ENCODE assay signal across 8 mouse cellular contexts in the genomic region with DNA sequence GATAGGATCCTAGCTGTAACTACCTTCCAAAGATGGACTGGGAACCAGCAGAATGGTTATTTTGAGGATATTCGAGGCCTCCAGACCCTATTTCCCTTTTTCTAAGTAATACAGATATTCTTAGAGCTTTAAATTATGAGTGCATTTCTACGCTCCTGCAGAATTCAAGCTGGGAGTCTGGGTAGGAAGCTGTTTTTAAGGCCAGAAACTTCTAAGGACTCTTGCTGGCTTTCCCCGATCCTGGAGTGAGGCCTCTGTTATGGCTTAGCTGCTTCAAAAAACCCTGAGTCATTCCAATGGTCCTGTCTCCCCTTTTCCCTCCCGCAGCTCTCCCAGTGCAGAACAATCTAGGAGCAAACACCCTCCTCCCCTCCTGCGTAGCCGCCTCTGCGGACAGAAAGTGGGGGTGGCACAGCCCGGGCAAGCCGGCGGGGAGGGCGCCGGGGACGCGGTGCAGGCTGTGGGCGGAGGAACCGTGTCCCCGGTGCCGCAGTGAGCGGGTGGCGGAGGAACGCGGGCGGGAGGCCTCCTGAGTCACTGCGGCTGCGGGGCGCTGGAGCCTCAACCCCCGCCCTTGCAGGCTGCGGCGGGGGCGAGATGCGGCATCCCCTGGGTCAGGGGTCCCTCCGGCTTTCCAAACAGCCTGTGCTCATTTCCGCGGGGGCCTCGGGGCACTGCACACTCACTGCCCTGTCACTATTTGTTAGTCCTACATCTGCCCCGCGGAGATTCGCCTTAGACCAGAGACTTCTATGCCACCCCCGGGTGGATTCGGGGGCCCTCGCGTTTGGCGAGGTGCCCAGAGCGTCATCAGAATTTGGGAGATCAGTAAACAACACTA. TPM values are rescaled to one million over a fixed set of nuclear protein-coding genes. Genes with fewer than 3 reads are reported as not detected.
DNase-seq lines count a peak whose midpoint lies in the region; ATAC-seq and TF ChIP-seq lines count a peak whose summit lies in the region.

No protein-coding gene starts in this region.

- peak; percentile 51 for ATAC-seq in Patski
- peak; percentile 82 for ATAC-seq in hindbrain, embryonic 12.5 days (ENCODE audit: low FRiP score)
- no peak for ATAC-seq in erythroid progenitor cell, adult 5-6 weeks (replicated peaks; ENCODE audit: low FRiP score, poor library complexity, severe bottlenecking)

- 2% methylated on average over 41 of the region's 44 CpGs for WGBS in hindbrain, embryonic 12.5 days

- H3K4me2 ChIP-seq in hindbrain, embryonic 12.5 days (replicated peaks), result peak overlapping the region; percentile 91

- CTCF ChIA-PET in Patski (lab: Charles Lee), result no interaction called here

- no peaks in the 10 kb centered on the region for H3K9me3 ChIP-seq in hindbrain, embryonic 12.5 days (replicated peaks)

- H3K27ac ChIP-seq in hindbrain, embryonic 12.5 days, result peak overlapping the region; percentile 76

- peak overlapping the region; percentile 76 for H3K9ac ChIP-seq in hindbrain, embryonic 12.5 days

- no peaks in the 10 kb centered on the region for H3K36me3 ChIP-seq in hindbrain, embryonic 12.5 days

- peaks cover 17% of the 10 kb centered on the region; the same call in 1 of the 2 replicates for H3K4me1 ChIP-seq in hindbrain, embryonic 12.5 days

- DNase-seq in Patski (ENCODE audit: low read depth, low spot score), result no peak
- DNase-seq in cerebellum, postnatal 10 days, result peak; percentile 75 to 76
- DNase-seq in frontal cortex, postnatal 25 days (ENCODE audit: low spot score in 2 of 2), result peak; percentile 59 to 71
- peak; percentile 85 to 86 for DNase-seq in layer of hippocampus, postnatal 36 days
- DNase-seq in lung, postnatal 10 days, result peak; percentile 82
- peak; percentile 93 for DNase-seq in right cerebral cortex, adult 18-20 months

- in situ Hi-C loops in Patski (cut with MboI; ENCODE audit: low pct_unique_long_range_greater_than_20kb), result no loop called here

- peaks cover 26% of the 10 kb centered on the region for H3K27me3 ChIP-seq in Patski
- H3K27me3 ChIP-seq in hindbrain, embryonic 12.5 days, result no peaks in the 10 kb centered on the region

- POLR2A ChIA-PET in Patski (lab: Charles Lee), result no interaction called here

- peak overlapping the region; percentile 54 for H3K4me3 ChIP-seq in hindbrain, embryonic 12.5 days

- TF ChIP-seq CTCF in Patski (IDR thresholded peaks at IDR 0.05), result no peak

RNA-seq across cellular contexts. Expression of a gene that starts 34.7 kb away (rescaled TPM):
- not detected for polyA plus RNA-seq in Patski (2021)
- 56.9 and 69.7 TPM in 2 replicates for polyA plus RNA-seq in hindbrain, embryonic 12.5 days (2016; fragmentation: Nextera tagmentation; extraction: Ambion mirVana)
- total RNA-seq in layer of hippocampus, postnatal 36 days (2021), result 1,000 to 10,000 TPM; 1,936 to 2,126 TPM
- not detected in 2 replicates for total RNA-seq in erythroid progenitor cell, adult 5-6 weeks (2015; ENCODE audit: low replicate concordance)
- total RNA-seq in erythroid progenitor cell, adult 5-6 weeks (2017; ENCODE audit: low replicate concordance), result not detected in 2 replicates

Comparison
In these comparisons a context has a peak if more than half of its experiments do, and no peak if none do; other contexts are left out.
1. RNA of a gene that starts 34.7 kb away (total RNA-seq): 1,936 to 2,126 TPM in layer of hippocampus, postnatal 36 days; not detected in erythroid progenitor cell, adult 5-6 weeks; every median in the first group is over 1,000 times any median in the second.